Mouse (Mus musculus): Measurements from ENCODE around the gene Lbhd2.

The Lbhd2 gene

DNA sequence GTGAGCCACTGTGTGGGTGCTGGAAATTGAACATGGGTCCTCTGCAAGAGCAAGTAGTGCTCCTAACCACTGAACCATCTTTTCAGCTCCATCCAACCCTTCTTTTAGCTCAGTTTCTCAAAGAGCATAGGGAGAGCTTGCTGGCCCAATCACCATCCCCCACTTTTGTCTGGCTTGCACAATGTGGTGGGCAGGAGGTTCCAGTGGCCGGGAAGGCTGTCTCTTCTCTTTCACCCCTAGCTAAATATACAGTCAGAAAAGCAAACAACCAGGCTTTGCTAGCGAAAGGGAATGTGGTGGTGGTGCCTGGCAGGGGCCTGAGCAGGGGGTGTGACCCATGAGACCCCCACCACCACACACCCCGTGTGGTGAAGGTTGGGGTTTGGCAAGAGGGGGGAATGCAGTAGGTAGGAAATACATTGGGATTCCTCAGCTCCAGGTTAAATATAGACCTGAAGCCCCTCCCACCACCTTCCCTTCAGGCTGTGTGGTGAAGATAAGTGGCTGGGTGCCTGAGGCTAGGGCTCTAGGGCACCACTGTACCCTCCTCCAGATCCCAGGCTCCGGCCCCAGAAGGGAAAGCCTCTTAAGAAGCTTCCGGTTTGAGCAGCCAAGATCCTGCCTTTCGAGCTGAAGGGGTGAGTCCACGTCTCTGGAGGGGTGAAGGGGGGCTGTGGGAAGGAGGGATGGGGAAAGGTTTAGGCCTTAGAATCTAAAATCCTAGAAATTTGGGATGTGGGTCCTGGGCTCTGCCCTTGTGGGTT lies 14.5 kb downstream of the Lbhd2 start:
- TF ChIP-seq GATA4 (IDR thresholded peaks at IDR 0.05; ENCODE audit: insufficient replicate concordance, low read length) = no peak

DNA sequence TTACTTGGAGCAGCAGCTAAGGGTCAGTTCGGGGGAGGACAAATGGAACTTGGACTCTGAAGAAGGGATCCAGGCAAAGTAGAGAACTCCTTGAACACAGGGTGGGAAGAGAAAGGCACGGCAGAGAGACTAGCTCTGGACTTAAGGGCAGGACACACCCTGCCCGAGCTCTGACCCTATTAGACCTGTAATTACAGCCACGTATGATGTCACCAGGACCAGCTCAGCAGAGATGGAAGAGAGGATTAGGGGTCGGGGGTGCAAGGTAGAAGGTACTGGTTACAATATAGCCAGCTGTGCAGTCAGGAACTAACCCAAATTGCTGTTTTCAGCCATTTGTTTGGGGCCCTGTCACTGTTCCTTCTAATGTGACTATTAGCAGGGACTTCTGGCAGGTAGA lies 16.2 kb downstream of the Lbhd2 start:
- TF ChIP-seq GATA4 (IDR thresholded peaks at IDR 0.05; ENCODE audit: insufficient replicate concordance, low read length) = no peak

DNA sequence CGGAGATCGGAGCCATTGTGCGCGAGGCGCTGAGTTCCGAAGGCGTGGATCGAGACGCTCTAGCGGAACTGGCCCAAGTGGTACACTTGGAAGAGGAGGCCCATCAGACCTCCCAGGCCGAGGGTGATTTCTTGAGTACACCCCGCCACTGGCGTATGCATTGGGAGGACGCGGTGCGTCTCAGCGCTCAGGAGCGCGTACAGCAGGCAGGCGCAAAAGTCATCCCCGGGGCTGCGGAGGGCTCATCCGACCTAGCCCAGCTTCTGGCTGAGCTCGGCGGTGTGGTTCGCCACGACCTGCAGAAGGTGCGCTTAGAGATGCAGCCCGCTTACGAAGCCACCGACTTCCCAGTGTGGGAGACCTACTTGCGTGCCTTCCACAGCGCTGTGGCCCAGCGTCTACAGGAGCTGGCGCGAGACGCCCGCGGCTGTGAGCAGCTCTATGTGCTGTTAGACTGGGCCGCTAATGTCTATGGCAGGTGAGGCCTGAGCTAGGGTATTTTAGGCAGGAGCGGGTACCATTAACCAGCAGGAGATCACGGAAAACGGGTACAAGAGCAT lies 17.0 kb downstream of the Lbhd2 start:
- TF ChIP-seq GATA4 (IDR thresholded peaks at IDR 0.05; ENCODE audit: insufficient replicate concordance, low read length) = no peak

DNA sequence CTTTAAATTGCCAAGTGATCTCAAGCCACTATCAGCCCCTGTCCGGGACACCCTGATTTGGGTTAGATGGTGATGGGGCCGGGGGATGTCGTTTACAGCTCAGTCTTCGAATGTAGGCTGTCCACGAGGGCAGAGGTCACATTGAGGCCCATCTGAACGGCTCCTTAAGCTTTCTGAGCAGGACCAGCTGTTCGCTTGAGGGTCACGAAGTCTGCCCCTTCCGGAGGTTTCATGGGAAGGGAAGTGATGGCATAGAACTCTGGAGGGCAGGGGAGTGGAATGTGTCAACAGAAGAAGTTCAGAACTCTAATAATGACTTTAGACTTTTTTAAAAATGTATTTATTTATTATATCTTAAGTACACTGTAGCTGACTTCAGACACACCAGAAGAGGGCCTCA lies 17.9 kb downstream of the Lbhd2 start:
- no peak for TF ChIP-seq GATA4 (IDR thresholded peaks at IDR 0.05; ENCODE audit: insufficient replicate concordance, low read length)

DNA sequence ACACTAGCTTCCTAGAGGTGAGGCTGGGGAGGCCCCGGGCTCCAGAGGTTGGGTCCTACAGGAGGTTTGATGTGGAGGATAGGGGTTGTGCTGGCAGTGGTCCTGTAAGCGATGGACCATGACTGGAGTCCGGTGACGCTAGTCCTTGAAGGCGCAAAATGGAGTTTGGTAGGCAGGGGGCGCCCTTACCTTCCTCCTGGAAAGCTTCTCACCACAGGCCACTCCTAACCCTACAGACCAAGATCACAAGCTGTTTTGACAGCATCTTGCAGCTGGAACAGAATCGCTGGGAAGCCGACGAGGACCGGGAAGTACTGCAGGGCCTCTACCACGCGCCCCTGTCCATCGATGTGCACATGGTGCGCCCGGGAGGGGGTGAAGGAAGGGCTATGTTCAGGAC lies 18.6 kb downstream of the Lbhd2 start:
- no peak for TF ChIP-seq GATA4 (IDR thresholded peaks at IDR 0.05; ENCODE audit: insufficient replicate concordance, low read length)

DNA sequence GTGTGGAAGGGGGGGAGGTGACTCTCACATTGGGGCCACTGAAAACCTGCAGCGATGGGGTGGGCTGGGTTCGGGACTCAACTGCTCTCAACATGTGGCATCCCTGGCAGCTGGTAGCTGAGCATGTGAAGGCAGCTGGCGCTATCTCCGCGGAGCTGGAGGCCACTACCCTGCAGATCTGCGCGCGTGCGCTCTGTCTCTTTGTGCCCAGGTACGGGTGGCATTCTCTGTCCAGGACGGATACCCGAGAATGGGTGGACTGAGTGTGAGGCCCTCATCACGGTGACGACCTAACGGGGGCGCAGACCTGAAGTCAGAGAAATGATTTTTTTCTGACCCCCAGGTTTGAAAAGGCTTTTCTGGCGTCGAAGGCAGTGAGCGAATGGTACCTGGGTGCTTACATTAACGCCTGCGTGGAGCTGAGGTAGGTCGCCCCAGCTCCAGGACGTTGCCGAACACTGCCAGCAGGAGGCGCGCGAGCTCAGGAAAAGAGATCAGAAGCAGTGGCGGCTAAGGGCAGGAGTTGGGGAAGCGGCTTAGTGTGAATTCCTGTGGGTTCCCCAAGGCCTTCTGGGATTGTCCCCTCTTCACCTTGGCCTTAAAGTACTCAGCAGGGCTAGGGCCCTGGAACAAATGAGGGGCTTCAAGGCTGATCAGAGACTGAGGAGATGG lies 19.3 kb downstream of the Lbhd2 start:
- no peak for TF ChIP-seq GATA4 (IDR thresholded peaks at IDR 0.05; ENCODE audit: insufficient replicate concordance, low read length)

DNA sequence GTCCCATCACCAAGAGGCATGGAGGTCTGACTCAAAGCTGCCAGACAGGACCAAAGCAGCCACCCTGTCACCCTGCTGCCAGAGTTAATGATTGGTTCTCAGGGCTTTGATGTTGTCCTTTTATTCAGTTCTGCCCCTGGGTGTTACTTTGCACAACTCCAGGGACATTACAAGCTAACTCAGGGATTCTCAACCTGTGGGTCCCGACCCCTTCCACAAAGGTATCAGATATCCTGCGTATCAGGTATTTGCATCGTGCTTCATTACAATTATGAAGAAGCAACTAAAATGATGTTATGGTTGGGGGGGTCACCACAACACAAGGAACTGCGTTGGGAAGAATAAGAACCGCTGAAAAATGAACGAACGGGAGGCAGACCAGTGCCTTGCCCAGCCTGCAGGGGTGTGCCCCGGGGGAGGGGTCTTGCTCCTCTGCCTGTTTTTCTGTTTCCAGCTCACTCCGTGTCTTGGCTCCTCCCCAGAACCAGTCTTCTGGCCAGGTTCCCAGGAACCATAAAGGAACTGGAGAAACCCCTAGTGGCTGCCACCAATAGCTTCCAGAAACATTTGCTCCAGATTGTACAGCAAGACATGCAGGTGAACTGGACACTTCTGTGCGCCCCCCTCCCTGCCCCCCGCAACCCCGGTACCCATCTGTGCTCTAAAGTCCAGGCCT lies 21.0 kb downstream of the Lbhd2 start:
- TF ChIP-seq GATA4 (IDR thresholded peaks at IDR 0.05; ENCODE audit: insufficient replicate concordance, low read length) = no peak

DNA sequence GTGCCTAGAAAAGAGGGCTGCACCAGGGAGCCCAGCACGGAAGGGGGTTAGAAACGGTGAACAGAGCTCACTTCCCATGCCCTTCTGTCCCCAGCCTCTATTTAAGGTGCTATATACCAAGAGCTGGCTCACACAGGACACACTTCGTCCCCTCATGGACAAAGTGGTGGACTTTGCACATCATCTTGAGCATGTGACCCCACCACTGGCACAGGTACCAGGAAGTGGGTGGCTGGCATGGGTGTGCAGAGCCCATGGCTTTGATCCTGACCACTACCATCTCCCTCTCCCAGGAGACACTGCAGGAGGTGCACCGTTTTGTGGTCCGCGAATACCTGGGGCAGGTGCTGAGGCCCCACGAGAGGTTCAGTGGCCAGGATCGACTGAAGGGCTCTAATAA lies 21.8 kb downstream of the Lbhd2 start:
- TF ChIP-seq GATA4 (IDR thresholded peaks at IDR 0.05; ENCODE audit: insufficient replicate concordance, low read length) = no peak

DNA sequence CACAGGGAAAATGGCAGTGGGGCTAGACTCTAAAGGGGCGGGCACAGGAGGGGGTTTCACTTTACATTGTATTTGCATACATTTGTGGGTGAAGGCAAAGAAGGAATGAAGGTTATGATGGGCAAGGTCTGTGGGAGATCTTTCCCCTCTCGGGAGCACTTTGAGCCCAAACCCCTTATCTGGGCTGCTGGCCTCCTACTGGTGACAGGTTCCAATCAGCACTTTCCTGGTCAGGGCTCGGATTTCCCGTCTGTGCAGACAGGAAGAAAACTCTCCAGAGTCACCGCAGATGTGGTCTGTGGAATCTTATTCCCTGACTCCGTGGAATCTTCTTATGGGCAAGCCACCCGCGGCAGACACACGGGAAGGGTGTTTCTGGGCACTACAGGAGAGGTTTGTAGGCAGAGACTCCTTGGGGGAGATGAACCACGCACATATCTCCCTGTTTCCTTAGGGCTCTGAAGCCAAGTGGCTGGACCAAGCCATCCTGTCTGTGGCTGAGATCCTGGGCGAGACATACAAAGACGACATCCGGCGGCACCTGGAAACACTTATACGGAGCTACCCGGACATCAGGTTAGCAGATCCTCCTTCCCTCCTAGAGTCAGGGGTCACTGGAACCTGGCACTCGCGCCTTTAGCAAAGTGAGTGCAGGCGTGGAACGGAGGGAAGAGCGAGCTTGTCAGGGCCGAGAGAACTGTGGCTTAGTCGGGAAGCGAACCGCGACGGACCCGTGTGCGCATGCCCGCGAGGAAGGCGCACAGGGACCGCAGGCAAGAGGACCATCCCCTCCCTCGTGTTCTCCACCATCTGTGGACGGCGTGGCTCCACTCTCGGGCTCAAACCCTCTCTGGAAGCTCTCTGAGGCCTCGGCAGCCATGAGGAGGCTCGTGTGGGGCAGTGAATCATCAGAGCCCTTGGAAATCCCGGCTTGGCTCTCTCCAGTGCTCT lies 22.6 kb downstream of the Lbhd2 start:
- TF ChIP-seq GATA4 (IDR thresholded peaks at IDR 0.05; ENCODE audit: insufficient replicate concordance, low read length) = peak; percentile 80; the same call in 1 of the 2 replicates

DNA sequence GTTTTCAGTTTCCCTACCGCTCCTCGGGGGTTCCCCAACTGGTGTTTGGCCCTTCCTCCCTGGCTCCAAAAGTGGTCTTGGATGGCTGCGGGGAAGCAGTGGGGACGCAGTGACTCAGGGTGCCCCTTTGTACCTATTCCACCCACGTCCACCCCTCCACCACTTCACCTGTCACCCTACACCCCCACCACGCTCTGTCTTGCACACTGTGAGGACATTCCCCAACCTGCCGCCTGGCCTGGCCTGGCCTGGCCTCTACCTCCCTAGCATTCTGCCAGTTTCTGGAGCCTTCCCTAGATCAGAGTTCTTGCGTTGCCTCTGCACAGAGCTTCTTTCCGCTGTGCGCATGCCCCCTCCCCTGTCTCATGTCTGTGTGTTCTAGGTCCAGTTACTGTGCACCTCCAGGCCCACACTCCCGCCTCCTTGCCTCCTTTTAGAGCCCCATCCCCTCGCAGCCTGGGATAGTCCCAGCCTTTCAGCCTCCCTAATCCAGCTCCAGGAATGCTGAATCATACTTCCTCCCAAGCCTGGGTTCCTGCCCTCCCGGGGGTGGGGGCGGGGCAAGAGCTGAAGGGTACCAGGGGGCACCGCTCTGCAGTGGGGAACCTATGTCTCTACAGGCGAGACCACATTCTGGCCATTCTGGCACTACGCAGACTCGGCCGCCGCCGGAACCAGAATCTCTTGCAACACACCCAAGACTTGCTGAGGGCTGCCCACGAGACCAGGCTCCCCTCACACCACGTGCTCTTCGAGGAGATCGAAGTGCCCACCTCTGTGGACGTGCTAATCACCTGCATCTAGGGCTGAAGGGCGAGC lies 23.6 kb downstream of the Lbhd2 start:
- TF ChIP-seq GATA4 (IDR thresholded peaks at IDR 0.05; ENCODE audit: insufficient replicate concordance, low read length) = no peak

DNA sequence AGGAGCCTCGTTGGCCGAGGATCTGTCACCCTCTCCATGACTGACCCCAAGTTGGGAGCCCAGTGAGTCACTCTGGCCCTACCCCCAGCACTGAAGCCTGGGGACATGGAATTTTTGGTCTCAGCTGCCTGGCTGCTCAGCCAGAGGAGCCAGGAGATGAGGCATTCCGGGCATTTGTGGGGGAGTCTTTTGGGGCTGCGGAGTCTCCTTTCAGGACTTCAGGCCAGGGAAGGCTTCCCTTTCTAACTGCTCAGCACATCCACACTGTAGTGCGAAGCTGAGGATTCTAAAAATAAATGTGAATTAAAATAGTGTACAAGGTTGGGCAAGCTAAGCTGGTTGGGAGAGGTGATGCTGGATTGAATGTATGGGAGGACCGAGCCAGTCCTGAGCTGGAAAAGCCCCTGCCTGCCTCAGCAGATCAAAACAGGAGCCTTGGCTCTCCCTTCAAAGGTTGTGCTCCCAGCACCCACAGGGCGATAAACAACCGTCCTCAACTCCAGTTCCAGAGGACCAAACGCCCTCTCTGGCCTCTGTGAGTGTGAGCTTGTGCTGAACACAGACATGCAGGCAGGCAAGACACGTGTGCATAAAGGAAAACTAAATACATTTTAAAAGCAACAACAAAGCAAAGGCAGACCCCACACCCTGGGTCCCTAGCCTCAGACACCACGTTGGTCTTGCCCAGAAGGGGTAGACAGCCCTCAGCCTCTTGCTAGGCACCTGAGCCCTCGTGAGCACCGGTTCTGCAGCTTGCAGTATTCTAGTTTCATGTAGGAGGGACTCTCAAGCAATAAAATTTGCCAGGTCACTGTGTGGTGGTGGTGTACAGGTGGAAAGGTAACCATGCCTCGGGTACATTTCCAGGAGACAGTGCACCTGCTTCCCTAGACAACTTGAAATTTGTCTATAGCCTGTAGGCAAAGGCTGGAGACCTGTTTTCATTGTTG lies 24.5 kb downstream of the Lbhd2 start:
- TF ChIP-seq GATA4 (IDR thresholded peaks at IDR 0.05; ENCODE audit: insufficient replicate concordance, low read length) = no peak

DNA sequence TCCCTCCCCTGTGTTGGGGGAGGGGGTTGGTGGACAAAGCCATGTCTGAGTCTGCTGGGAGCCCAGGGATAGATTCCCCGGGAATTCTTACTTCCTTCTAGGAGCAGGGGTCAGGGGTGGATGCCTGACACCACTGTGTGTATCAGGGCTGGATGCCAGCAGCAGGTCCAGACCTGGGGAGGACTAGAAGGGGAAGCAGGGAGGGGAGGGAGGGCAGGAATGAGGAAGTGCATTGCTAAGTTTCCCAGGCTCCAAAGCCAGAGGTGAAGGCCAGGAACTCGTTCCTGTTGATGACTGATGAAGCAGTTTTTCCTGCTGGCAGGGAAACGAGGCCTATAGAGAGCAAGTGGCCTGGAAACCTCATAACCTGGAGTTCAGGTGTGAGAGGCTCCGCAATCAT lies 25.5 kb downstream of the Lbhd2 start:
- TF ChIP-seq GATA4 (IDR thresholded peaks at IDR 0.05; ENCODE audit: insufficient replicate concordance, low read length) = 0 out of 2 replicates have a peak, but pooled peaks have one; percentile 4

Measured in liver, adult (tissue).